Mouse (Mus musculus) thymus, postnatal 14 days (tissue): ENCODE measurements around the gene Rab31.

Experiments used
- DNase-seq: peaks from one replicate; pipeline ENCODE4 v3.0.0; 2021

The Rab31 gene

DNA sequence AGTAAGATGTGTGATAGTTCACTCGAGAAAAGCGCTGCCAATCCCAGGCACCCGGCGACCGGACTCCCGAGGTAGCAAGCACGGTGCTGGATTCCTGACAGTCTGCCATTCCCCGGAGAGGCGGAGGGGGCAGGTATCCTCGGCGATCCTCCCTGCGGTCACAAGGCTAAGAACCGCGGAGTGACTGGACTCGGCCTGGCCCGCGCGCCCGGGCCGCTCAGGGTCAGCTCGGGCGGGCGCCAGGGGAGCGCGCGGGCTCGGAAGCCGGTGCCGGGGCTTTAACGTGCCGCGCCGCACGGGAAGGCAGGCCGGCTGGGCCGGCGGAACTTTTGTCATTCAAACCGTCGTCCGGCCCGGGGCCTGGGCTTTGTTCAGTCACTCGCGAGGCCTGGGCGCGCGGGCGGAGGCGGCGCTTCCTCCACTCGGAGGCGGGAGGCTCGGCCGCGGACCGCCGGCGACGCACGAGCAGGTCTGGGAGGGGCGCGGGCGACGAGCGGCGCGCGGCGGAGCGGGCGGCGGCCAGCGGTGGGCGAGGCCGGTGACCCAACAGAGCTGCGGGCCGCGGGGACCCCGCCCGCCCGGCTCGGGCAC is 10.1 kb upstream of the Rab31 start, which contains the start of gene Ppp4r1:
TSS of gene Ppp4r1 (plus strand) at position 23 of the 591 bp plus-strand sequence.
- peak; percentile 75 for DNase-seq

- no peak for DNase-seq
These were observed 8.4 kb upstream of the Rab31 start for GRCm38 (mm10) chr17:65780970-65781369.

GRCm38 (mm10) chr17:65777461-65777860 is 4.9 kb upstream of the Rab31 start:
- DNase-seq = no peak

DNA sequence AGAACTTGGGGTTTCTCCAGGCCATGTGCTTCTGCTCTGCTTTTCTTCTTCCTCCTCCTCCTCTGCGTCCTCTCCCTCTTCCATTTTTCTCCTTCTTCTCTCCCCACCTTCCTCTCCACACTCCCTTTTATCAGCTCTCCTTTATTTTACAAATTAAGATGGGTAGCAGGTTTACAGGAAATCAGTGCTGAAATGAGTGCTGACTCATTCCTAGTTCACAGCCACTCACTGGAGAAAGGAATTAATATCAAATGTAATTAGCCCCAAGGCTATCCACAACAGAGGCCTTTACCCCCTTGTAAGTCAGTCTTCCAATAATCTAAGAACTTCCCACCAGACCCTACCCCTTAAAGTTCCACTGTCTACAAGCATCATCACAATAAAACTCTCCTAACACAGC is 3.7 kb upstream of the Rab31 start:
- DNase-seq = no peak

GRCm38 (mm10) chr17:65774439-65774838 is 1.9 kb upstream of the Rab31 start:
- DNase-seq = no peak

GRCm38 (mm10) chr17:65773617-65774016 is 1.1 kb upstream of the Rab31 start:
- no peak for DNase-seq

- DNase-seq = no peak
These were observed 1.3 kb downstream of the Rab31 start for GRCm38 (mm10) chr17:65770982-65771915.

DNA sequence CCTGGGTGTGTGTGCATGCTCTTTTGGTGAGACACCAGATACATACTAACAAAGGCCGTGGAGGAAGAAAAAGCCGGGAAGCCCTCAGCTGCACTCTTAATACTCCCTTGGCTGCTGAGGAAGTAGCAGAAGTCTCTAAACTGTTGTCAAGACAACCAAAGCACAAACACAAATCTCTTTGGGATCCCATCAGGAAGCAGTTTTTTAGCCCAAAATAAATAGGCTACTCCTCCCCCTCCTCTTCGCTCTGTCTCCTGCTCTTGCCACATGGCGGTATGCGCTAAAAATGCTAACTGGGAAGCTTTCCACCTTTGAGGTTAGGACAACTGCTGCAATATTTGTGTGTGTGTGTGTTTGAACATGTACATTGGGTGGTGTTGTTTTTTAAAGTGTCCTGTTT is 4.1 kb downstream of the Rab31 start:
- no peak for DNase-seq

- no peak for DNase-seq
These were observed 9.3 kb downstream of the Rab31 start for GRCm38 (mm10) chr17:65763221-65763620.

DNA sequence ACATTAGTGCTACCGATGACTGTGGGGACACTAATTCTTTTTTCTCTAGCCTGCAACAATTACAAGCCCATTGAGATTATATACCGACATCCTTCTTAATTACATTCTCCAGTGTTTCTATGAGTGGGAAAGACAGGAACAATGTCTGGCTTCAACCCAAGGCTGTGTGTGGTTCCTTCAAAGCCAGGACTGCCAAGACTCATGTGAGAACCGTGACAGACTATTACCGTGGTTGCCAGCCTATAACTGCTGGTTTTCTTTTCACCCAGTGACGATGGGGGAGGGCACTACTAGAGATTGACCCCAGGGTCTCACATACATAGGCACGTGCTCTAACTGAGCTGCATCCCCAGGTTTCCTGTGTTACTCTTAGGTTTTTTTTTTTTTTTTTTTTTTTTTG is 15.4 kb downstream of the Rab31 start:
- no peak for DNase-seq

- DNase-seq = no peak
These were observed 16.7 kb downstream of the Rab31 start for GRCm38 (mm10) chr17:65755857-65756256.

GRCm38 (mm10) chr17:65753130-65753529 is 19.4 kb downstream of the Rab31 start:
- no peak for DNase-seq

GRCm38 (mm10) chr17:65750301-65750700 is 22.3 kb downstream of the Rab31 start:
- peak; percentile 26 for DNase-seq

DNA sequence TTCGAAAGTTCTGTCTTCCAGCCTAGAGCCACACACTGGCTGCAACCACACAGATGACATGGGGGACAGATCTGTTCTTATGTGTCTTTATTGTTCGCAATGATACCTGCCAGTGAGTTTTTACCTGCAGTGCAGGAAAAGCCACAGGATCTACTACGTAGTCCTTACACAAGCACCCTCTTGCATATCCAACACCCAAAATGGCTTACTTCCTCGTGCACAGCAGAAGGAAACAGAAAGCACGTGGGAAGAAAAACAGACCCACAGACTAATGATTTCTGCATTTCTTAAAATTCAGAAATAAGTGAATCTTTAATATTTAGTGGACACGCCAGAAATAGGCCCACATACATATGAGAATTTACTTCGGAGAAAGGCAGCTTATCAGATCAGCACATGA is 22.7 kb downstream of the Rab31 start:
- no peak for DNase-seq

DNA sequence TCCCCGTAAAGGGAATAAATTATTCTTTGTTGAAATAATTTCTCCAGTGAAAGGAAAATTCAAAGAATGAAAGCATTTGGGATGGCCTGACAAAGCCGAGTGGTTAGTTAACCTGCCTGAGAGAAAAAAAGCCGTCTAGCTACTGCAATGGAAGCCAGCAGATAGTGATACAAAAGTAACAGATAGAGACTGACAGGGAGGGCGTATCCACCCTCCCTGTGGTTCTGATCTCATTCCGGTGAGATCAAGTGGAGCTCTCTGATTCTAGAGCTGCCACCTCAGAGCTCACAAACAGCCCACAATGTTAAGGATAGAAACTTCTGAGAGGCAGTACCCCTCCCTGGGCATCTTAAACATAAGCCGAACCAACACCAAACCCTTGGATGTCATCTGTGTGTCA is 23.6 kb downstream of the Rab31 start:
- DNase-seq = no peak

GRCm38 (mm10) chr17:65746314-65746713 is 26.2 kb downstream of the Rab31 start:
- DNase-seq = no peak

GRCm38 (mm10) chr17:65743664-65744330 is 28.8 kb downstream of the Rab31 start:
- no peak for DNase-seq

GRCm38 (mm10) chr17:65742969-65743368 is 29.6 kb downstream of the Rab31 start:
- DNase-seq = no peak

- DNase-seq = no peak
These were observed 30.2 kb downstream of the Rab31 start for GRCm38 (mm10) chr17:65742245-65742905.

DNA sequence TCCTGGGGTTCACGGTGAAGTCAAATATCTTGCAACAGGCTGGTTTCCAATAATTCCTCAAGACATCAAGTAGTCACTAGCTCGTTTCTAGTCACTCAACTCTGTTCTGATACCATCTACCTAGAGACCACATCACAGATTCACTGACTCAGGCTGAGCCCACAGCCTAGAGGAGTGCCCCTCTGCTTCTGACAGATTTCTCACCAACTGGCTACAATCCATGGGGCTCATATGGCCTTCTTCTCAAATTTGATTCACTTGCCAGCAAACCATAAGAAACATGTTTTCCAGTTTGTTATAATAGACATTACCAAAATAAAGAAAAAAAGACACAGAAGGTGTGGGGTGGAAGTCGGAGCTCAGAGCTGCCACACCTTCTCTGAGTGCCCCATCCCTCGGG is 31.0 kb downstream of the Rab31 start:
- DNase-seq = no peak

- DNase-seq = no peak
These were observed 32.5 kb downstream of the Rab31 start for GRCm38 (mm10) chr17:65739874-65740725.

GRCm38 (mm10) chr17:65737622-65738021 is 34.9 kb downstream of the Rab31 start:
- DNase-seq = no peak
